Mouse (Mus musculus) liver, embryonic 11.5 days (tissue): ENCODE data around the gene Lgals3bp. TPM values are rescaled to one million over a fixed set of nuclear protein-coding genes. Genes with fewer than 3 reads are reported as not detected.

Source experiments
- ATAC-seq: fragments of 200-750 bp; cut with Nextera tagmentation; replicated peaks from 2 replicates; pipeline ENCODE4 v1.8.0; 2017; ENCODE audit warnings: moderate number of reproducible peaks, mild to moderate bottlenecking, moderate TSS enrichment, moderate library complexity; ENCODE audit not compliant: low FRiP score
- DNase-seq: peaks from one replicate; pipeline ENCODE4 v3.0.0-alpha.2; 2017; ENCODE audit warnings: low spot score
- H3K27ac ChIP-seq: fragments of 300-500 bp; sonication (generic); 2 replicates; pipeline ENCODE4 v1.5.1; 2014; ENCODE audit warnings: mild to moderate bottlenecking, low read depth, low read length, control low read depth
- H3K27me3 ChIP-seq: fragments of 300-500 bp; sonication (generic); replicated peaks from 2 replicates; pipeline ENCODE4 v1.6.1; 2014; ENCODE audit warnings: low read length, mixed read lengths; ENCODE audit not compliant: control insufficient read depth, insufficient read depth
- H3K36me3 ChIP-seq: fragments of 300-500 bp; sonication (generic); 2 replicates; pipeline ENCODE4 v1.6.1; 2014; ENCODE audit warnings: mild to moderate bottlenecking, low read length, moderate library complexity, mixed read lengths; ENCODE audit not compliant: control insufficient read depth, insufficient read depth
- H3K4me1 ChIP-seq: fragments of 300-500 bp; sonication (generic); replicated peaks from 2 replicates; pipeline ENCODE4 v1.6.1; 2014; ENCODE audit warnings: low read length, mixed read lengths; ENCODE audit not compliant: control insufficient read depth, insufficient read depth
- H3K4me2 ChIP-seq: fragments of 300-500 bp; sonication (generic); 2 replicates; pipeline ENCODE4 v1.6.1; 2014; ENCODE audit warnings: mild to moderate bottlenecking, control low read depth, moderate library complexity
- H3K4me3 ChIP-seq: fragments of 300-500 bp; sonication (generic); 2 replicates; pipeline ENCODE4 v1.5.1; 2014; ENCODE audit warnings: low read depth, low read length, control low read depth
- H3K9ac ChIP-seq: fragments of 300-500 bp; sonication (generic); 2 replicates; pipeline ENCODE4 v1.6.1; 2014; ENCODE audit warnings: low read depth, low read length, control low read depth
- H3K9me3 ChIP-seq: fragments of 300-500 bp; sonication (generic); 2 replicates; pipeline ENCODE4 v1.6.1; 2016; ENCODE audit warnings: low read length, inconsistent platforms, mixed read lengths; ENCODE audit not compliant: control insufficient read depth
- WGBS: fragments of 180-500 bp; shearing (Covaris S2); extraction: QIAGEN DNeasy Blood & Tissue Kit; methylation state at CpG from one replicate; pipeline ENCODE4 v1.1.7; 2014; 5-methylcytosine and 5-hydroxymethylcytosine counted together
- polyA plus RNA-seq: library from polyadenylated mRNA; unstranded; fragments of >200 nt; fragmentation: Nextera tagmentation; extraction: Ambion mirVana; gene quantifications from 2 replicates; pipeline ENCODE4 v1.2.1, GENCODE M21; 2014

Lgals3bp gene
- polyA plus RNA-seq, 1 experiment from 2014 or later = 23.3 TPM

DNA sequence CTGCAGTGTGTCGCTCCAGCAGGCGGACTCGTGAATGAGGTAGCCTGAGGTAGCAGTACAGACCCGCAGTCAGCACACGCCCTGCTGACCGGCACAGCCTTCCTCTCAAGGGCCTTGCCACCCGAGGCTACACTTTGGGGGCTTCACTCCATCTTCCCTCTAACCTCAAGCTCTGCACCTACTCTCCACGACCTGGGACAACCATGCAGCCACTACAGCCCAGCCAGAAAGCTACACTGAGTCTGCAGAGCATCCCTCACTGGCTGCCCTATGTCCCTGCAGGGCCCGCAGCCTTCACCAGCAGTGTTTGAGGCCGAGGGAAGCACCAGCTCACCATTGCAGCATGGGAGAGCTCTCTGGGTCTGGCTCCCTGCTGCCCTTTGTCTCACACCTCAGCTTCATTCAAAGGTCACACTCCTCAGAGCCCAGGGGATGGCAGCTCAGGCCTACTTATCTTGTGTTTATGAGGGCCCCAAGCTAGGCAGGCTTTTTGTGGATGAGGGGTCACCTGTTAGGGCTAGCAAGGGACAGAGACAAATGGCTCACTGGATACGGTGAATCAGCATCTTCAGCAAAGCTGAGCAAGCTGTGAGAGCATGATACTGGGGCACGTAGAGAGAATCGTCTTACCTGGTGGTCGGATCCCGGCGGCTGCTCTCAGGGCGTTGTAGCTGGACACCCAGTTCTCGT, 6.3 kb upstream of the Lgals3bp start:
- no peak overlapping the region for H3K9ac ChIP-seq
- H3K4me2 ChIP-seq = no peak overlapping the region
- no peak overlapping the region for H3K4me3 ChIP-seq
- DNase-seq (no peak), ATAC-seq (no peak)
- H3K27me3 ChIP-seq = no peaks in the 10 kb centered on the region
- WGBS = 75% methylated on average over 18 of the region's 18 CpGs
- peaks cover 29% of the 10 kb centered on the region for H3K36me3 ChIP-seq
- no peaks in the 10 kb centered on the region for H3K9me3 ChIP-seq
- 0 out of 2 replicates have a peak, but pooled peaks cover 5% of the 10 kb centered on the region for H3K4me1 ChIP-seq
- H3K27ac ChIP-seq = no peak overlapping the region

GRCm38 (mm10) chr11:118407318-118407910, 5.5 kb upstream of the Lgals3bp start:
- WGBS = 83% methylated on average over 23 of the region's 23 CpGs
- no peak for ATAC-seq
- Histone ChIP-seq H3K27ac (no peak overlapping the region), H3K4me3 (no peak overlapping the region), H3K27me3 (no peaks in the 10 kb centered on the region), H3K9me3 (no peaks in the 10 kb centered on the region), H3K4me2 (no peak overlapping the region), H3K4me1 (0 out of 2 replicates have a peak, but pooled peaks cover 5% of the 10 kb centered on the region), H3K9ac (no peak overlapping the region), H3K36me3 (peaks cover 29% of the 10 kb centered on the region)
- no peak for DNase-seq

DNA sequence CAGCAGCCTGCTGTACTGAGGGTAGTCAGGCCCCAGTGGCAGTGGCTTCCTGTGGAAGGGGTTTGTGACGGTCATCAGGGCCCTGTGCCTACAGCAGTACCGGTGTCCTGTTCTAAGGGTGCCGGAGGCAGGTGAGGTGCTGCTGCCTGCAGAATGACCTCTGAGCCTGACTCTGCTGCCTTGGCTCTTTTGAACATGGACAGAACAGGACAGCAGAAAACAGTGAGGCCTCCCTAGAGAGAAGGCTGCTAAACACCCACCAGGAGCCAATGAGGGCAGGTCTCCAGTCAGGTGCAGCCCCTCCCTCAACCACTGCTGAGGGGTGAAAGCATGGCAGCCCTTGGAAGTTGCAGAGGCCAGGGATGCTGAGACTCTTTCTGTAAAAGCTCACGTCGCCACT, 4.6 kb upstream of the Lgals3bp start:
- Histone ChIP-seq H3K27me3 (no peaks in the 10 kb centered on the region), H3K36me3 (peaks cover 29% of the 10 kb centered on the region), H3K4me3 (no peak overlapping the region), H3K4me2 (no peak overlapping the region), H3K4me1 (peaks cover 12% of the 10 kb centered on the region), H3K9ac (no peak overlapping the region), H3K27ac (no peak overlapping the region), H3K9me3 (no peaks in the 10 kb centered on the region)
- 92% methylated on average over 5 of the region's 5 CpGs for WGBS
- ATAC-seq (no peak), DNase-seq (no peak)

DNA sequence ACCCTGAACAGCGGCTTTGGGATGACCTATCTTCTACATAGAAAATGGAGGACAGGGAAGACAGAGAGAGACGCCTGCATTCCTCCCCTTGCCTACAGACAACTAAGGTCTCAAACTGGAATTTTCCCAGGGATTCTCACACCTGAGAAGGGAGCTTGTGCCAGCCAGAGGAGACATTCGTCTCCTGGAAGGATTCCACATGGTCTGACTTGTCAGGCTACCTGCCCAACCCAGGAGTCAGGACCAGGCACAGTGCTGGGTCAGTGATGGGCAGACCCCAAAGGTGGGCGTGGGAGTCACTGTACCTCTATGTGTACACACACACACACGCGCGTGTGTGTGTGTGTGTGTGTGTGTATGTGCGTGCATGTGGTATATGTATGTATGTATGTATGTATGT, 3.4 kb upstream of the Lgals3bp start:
- Histone ChIP-seq H3K36me3 (peaks cover 21% of the 10 kb centered on the region), H3K4me2 (no peak overlapping the region), H3K27ac (no peak overlapping the region), H3K4me1 (peaks cover 22% of the 10 kb centered on the region), H3K27me3 (no peaks in the 10 kb centered on the region), H3K9ac (no peak overlapping the region), H3K4me3 (no peak overlapping the region), H3K9me3 (no peaks in the 10 kb centered on the region)
- ATAC-seq (no peak), DNase-seq (no peak)
- 96% methylated on average over 8 of the region's 8 CpGs for WGBS

GRCm38 (mm10) chr11:118403951-118404899, 2.3 kb upstream of the Lgals3bp start:
- Histone ChIP-seq H3K9me3 (no peaks in the 10 kb centered on the region), H3K27me3 (no peaks in the 10 kb centered on the region), H3K9ac (no peak overlapping the region), H3K4me2 (no peak overlapping the region), H3K4me1 (peaks cover 29% of the 10 kb centered on the region), H3K36me3 (peaks cover 17% of the 10 kb centered on the region), H3K4me3 (no peak overlapping the region), H3K27ac (no peak overlapping the region)
- DNase-seq (no peak), ATAC-seq (no peak)
- WGBS = 82% methylated on average over 6 of the region's 6 CpGs

GRCm38 (mm10) chr11:118403183-118403582, 1.3 kb upstream of the Lgals3bp start:
- DNase-seq (no peak), ATAC-seq (no peak)
- H3K36me3 ChIP-seq = peaks cover 14% of the 10 kb centered on the region
- no peak overlapping the region for H3K9ac ChIP-seq
- WGBS = 90% methylated on average over 2 of the region's 2 CpGs
- H3K27ac ChIP-seq = no peak overlapping the region
- no peak overlapping the region for H3K4me3 ChIP-seq
- no peak overlapping the region for H3K4me2 ChIP-seq
- no peaks in the 10 kb centered on the region for H3K27me3 ChIP-seq
- peaks cover 29% of the 10 kb centered on the region for H3K4me1 ChIP-seq
- no peaks in the 10 kb centered on the region for H3K9me3 ChIP-seq

DNA sequence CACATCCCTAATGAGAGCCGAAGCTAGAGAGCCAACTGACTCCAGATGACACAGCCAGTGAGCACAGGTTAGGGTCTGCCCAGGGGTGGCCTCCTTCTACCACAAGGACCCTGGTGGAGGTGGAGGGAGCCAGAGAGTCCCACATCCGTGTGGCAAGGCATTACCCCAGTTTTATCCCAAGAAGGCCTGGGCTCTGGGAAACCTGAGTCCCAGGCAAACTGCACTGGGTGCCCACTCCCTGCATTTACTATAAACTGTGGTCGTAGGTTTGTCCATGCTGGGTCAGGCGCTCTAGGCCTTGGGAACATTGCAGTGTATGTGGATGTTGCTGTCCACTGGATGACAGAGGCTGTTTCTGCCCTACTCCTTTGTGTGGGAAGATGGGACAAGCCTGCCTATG, 697 bp downstream of the Lgals3bp start:
- Histone ChIP-seq H3K27ac (peak overlapping the region; percentile 73), H3K9me3 (no peaks in the 10 kb centered on the region), H3K4me3 (peak overlapping the region; percentile 19; the same call in 1 of the 2 replicates), H3K4me2 (peak overlapping the region; percentile 52), H3K9ac (peak overlapping the region; percentile 44; the same call in 1 of the 2 replicates), H3K27me3 (no peaks in the 10 kb centered on the region), H3K4me1 (peaks cover 29% of the 10 kb centered on the region), H3K36me3 (peaks cover 3% of the 10 kb centered on the region; the same call in 1 of the 2 replicates)
- DNase-seq (no peak), ATAC-seq (no peak)
- 76% methylated on average over 4 of the region's 4 CpGs for WGBS

DNA sequence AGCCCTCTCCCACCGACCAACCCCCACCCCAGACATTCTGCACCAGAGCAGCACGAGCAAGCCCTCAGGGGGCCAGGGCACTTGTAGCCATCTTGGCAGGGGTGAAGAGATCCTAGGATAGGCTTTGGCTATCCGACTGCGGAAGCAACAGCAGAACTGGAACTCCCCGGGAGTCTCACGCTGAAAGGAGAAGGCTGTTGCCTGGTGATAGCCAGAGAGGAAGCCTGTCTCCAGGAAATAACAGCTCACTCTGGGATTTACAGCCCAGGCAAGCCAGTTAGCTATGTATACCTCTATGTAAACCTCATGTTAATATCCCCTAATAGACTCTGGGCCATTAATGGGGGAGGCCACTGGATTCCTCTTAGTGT, 1.3 kb downstream of the Lgals3bp start:
- DNase-seq (no peak), ATAC-seq (peak; percentile 29; the same call in 1 of the 2 replicates)
- Histone ChIP-seq H3K36me3 (peaks cover 3% of the 10 kb centered on the region; the same call in 1 of the 2 replicates), H3K27ac (peak overlapping the region; percentile 68; the same call in 1 of the 2 replicates), H3K27me3 (no peaks in the 10 kb centered on the region), H3K4me1 (peaks cover 29% of the 10 kb centered on the region), H3K9me3 (no peaks in the 10 kb centered on the region), H3K4me3 (0 out of 2 replicates have a peak overlapping the region, but pooled peaks have one; percentile 6), H3K9ac (peak overlapping the region; percentile 43; the same call in 1 of the 2 replicates), H3K4me2 (peak overlapping the region; percentile 52)
- WGBS = 18% methylated on average over 6 of the region's 6 CpGs
